Mouse (Mus musculus): Measurements from ENCODE around the gene March1. TPM values are rescaled to one million over a fixed set of nuclear protein-coding genes. Genes with fewer than 3 reads are reported as not detected.
A peak's percentile ranks its signal among the peaks of the same experiment; 100 is the strongest.
"Not testable (repeated sequence)": the region's sequence is repeated elsewhere in the genome, so short reads cannot be mapped to it uniquely, and the experiment has no call there.

The March1 gene
- total and polyA plus RNA-seq, 2 experiments from 2014 or later = 42.8 to 47.5 TPM

GRCm38 (mm10) chr8:66406596-66407361, 789.1 kb downstream of the March1 start:
- H3K4me3 ChIP-seq (ENCODE audit: low read length) = no peak overlapping the region
- 86% methylated on average over 6 of the region's 6 CpGs for WGBS
- ATAC-seq (no peak), DNase-seq (ENCODE audit: low spot score) (no peak)
- H3K4me1 ChIP-seq (ENCODE audit: insufficient read depth, low read length) = no peaks in the 10 kb centered on the region
- no peak overlapping the region for H3K4me2 ChIP-seq (ENCODE audit: low read depth, low read length)
- no peak overlapping the region for H3K27ac ChIP-seq
- no peaks in the 10 kb centered on the region for H3K36me3 ChIP-seq (ENCODE audit: insufficient read depth, low read length)
- no peak overlapping the region for H3K9ac ChIP-seq (replicated peaks; ENCODE audit: low read length)
- no peaks in the 10 kb centered on the region for H3K27me3 ChIP-seq (ENCODE audit: insufficient read depth, low read length)
- H3K9me3 ChIP-seq (ENCODE audit: low read length) = no peaks in the 10 kb centered on the region
- TF ChIP-seq CTCF (IDR thresholded peaks at IDR 0.05; ENCODE audit: low read depth) = no peak

GRCm38 (mm10) chr8:66410080-66410615, 792.4 kb downstream of the March1 start:
- no peaks in the 10 kb centered on the region for H3K27me3 ChIP-seq (ENCODE audit: insufficient read depth, low read length)
- H3K36me3 ChIP-seq (ENCODE audit: insufficient read depth, low read length) = no peaks in the 10 kb centered on the region
- WGBS = 82% methylated on average over 9 of the region's 9 CpGs
- no peak for ATAC-seq
- no peak for DNase-seq (ENCODE audit: low spot score)
- no peak for TF ChIP-seq CTCF (IDR thresholded peaks at IDR 0.05; ENCODE audit: low read depth)
- H3K9me3 ChIP-seq (ENCODE audit: low read length) = no peaks in the 10 kb centered on the region
- H3K4me1 ChIP-seq (ENCODE audit: insufficient read depth, low read length) = no peaks in the 10 kb centered on the region
- H3K4me2 ChIP-seq (ENCODE audit: low read depth, low read length) = no peak overlapping the region
- H3K9ac ChIP-seq (replicated peaks; ENCODE audit: low read length) = no peak overlapping the region
- no peak overlapping the region for H3K4me3 ChIP-seq (ENCODE audit: low read length)
- no peak overlapping the region for H3K27ac ChIP-seq

GRCm38 (mm10) chr8:66413101-66413500, 795.4 kb downstream of the March1 start:
- Histone ChIP-seq H3K9me3 (ENCODE audit: low read length) (no peaks in the 10 kb centered on the region), H3K4me2 (ENCODE audit: low read depth, low read length) (no peak overlapping the region), H3K27ac (no peak overlapping the region), H3K4me1 (ENCODE audit: insufficient read depth, low read length) (no peaks in the 10 kb centered on the region), H3K9ac (replicated peaks; ENCODE audit: low read length) (no peak overlapping the region), H3K36me3 (ENCODE audit: insufficient read depth, low read length) (no peaks in the 10 kb centered on the region), H3K27me3 (ENCODE audit: insufficient read depth, low read length) (no peaks in the 10 kb centered on the region), H3K4me3 (ENCODE audit: low read length) (no peak overlapping the region)
- DNase-seq (ENCODE audit: low spot score) (peak; percentile 40), ATAC-seq (0 out of 2 replicates have a peak, but pooled peaks have one; percentile 51)
- TF ChIP-seq CTCF (IDR thresholded peaks at IDR 0.05; ENCODE audit: low read depth) = no peak
- 48% methylated on average over 2 of the region's 2 CpGs for WGBS

GRCm38 (mm10) chr8:66415234-66415633, 797.5 kb downstream of the March1 start:
- 93% methylated on average over 2 of the region's 2 CpGs for WGBS

GRCm38 (mm10) chr8:66417591-66417990, 799.9 kb downstream of the March1 start:
- H3K4me2 ChIP-seq (ENCODE audit: low read depth, low read length); ATAC-seq; H3K27me3 ChIP-seq (ENCODE audit: insufficient read depth, low read length); H3K9me3 ChIP-seq (ENCODE audit: low read length); H3K4me1 ChIP-seq (ENCODE audit: insufficient read depth, low read length); H3K9ac ChIP-seq (replicated peaks; ENCODE audit: low read length); H3K27ac ChIP-seq; H3K36me3 ChIP-seq (ENCODE audit: insufficient read depth, low read length); H3K4me3 ChIP-seq (ENCODE audit: low read length); DNase-seq (ENCODE audit: low spot score): not testable (repeated sequence)
- 86% methylated on average over 4 of the region's 4 CpGs for WGBS

More at GRCm38 (mm10) chr8:66415234-66415633, 797.5 kb downstream of the March1 start:
- Histone ChIP-seq H3K36me3 (ENCODE audit: insufficient read depth, low read length) (no peaks in the 10 kb centered on the region), H3K27me3 (ENCODE audit: insufficient read depth, low read length) (no peaks in the 10 kb centered on the region), H3K9ac (replicated peaks; ENCODE audit: low read length) (no peak overlapping the region), H3K9me3 (ENCODE audit: low read length) (no peaks in the 10 kb centered on the region), H3K4me1 (ENCODE audit: insufficient read depth, low read length) (no peaks in the 10 kb centered on the region), H3K4me2 (ENCODE audit: low read depth, low read length) (no peak overlapping the region), H3K4me3 (ENCODE audit: low read length) (no peak overlapping the region), H3K27ac (no peak overlapping the region)
- TF ChIP-seq CTCF (IDR thresholded peaks at IDR 0.05; ENCODE audit: low read depth) = no peak
- ATAC-seq (no peak), DNase-seq (ENCODE audit: low spot score) (no peak)

GRCm38 (mm10) chr8:66430639-66431038, 812.9 kb downstream of the March1 start:
- ATAC-seq = no peak
- no peak overlapping the region for H3K9ac ChIP-seq (replicated peaks; ENCODE audit: low read length)
- no peaks in the 10 kb centered on the region for H3K36me3 ChIP-seq (ENCODE audit: insufficient read depth, low read length)
- no peak for DNase-seq (ENCODE audit: low spot score)
- H3K27me3 ChIP-seq (ENCODE audit: insufficient read depth, low read length) = no peaks in the 10 kb centered on the region
- H3K4me1 ChIP-seq (ENCODE audit: insufficient read depth, low read length) = no peaks in the 10 kb centered on the region
- H3K4me3 ChIP-seq (ENCODE audit: low read length) = no peak overlapping the region
- no peak overlapping the region for H3K27ac ChIP-seq
- no peak overlapping the region for H3K4me2 ChIP-seq (ENCODE audit: low read depth, low read length)
- H3K9me3 ChIP-seq (ENCODE audit: low read length) = no peaks in the 10 kb centered on the region
- TF ChIP-seq CTCF (IDR thresholded peaks at IDR 0.05; ENCODE audit: low read depth) = no peak
- 75% methylated on average over 2 of the region's 2 CpGs for WGBS

GRCm38 (mm10) chr8:66433577-66433976, 815.9 kb downstream of the March1 start:
- H3K4me2 ChIP-seq (ENCODE audit: low read depth, low read length) = no peak overlapping the region

More at GRCm38 (mm10) chr8:66433577-66433976, 815.9 kb downstream of the March1 start:
- TF ChIP-seq CTCF (IDR thresholded peaks at IDR 0.05; ENCODE audit: low read depth) = no peak
- Histone ChIP-seq H3K4me1 (ENCODE audit: insufficient read depth, low read length) (no peaks in the 10 kb centered on the region), H3K9me3 (ENCODE audit: low read length) (no peaks in the 10 kb centered on the region), H3K9ac (replicated peaks; ENCODE audit: low read length) (no peak overlapping the region), H3K4me3 (ENCODE audit: low read length) (no peak overlapping the region), H3K27ac (no peak overlapping the region), H3K36me3 (ENCODE audit: insufficient read depth, low read length) (no peaks in the 10 kb centered on the region), H3K27me3 (ENCODE audit: insufficient read depth, low read length) (no peaks in the 10 kb centered on the region)
- DNase-seq (ENCODE audit: low spot score) (no peak), ATAC-seq (no peak)
